Mouse (Mus musculus) skeletal muscle tissue, adult 2 months (tissue): Measurements from ENCODE around the gene Sfxn4.
A peak's percentile ranks its signal among the peaks of the same experiment; 100 is the strongest.

Experiments
- DNase-seq: peaks from one replicate; pipeline ENCODE4 v3.0.0-alpha.2; 2012; ENCODE audit warnings: low read depth, low spot score

The Sfxn4 gene

DNA sequence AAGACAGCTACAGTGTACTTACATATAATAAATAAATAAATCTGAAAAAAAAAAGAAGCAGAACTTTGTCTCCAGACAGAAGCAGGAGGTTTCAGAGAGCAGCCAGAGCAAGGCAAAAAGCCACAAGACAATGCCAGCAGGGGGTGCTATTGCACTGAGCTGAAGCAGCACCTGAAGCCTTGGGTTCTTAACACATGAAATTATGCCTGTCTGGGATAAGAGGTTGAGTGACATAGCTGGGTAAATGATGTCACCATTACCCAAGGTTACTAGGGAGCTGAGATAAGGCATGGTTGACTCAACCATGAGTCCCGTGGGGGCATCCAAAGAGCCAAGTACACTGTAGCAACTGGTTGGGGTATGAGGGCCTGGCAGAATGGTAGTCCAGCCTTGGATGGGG lies 23.5 kb downstream of the Sfxn4 start:
- peak; percentile 44 for DNase-seq

DNA sequence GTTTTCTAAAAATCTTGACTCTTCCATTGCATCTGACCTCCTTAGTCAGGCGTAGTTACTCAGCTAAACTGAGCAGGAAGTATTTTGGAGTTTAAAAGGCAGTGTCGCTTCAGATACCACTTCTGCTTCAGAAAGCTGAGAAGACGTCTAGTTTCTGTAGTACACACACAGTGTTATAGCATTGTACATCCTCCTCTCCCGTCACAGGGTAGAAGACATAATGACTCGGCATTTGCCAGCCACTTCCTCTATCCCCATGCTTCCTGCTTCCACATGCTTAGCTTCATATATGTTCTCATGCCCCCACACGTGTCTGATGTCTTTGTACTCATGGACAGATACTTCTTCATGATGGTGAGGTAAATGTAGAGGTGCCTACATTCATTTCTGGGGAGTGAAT lies 42.6 kb downstream of the Sfxn4 start:
- peak; percentile 4 for DNase-seq

DNA sequence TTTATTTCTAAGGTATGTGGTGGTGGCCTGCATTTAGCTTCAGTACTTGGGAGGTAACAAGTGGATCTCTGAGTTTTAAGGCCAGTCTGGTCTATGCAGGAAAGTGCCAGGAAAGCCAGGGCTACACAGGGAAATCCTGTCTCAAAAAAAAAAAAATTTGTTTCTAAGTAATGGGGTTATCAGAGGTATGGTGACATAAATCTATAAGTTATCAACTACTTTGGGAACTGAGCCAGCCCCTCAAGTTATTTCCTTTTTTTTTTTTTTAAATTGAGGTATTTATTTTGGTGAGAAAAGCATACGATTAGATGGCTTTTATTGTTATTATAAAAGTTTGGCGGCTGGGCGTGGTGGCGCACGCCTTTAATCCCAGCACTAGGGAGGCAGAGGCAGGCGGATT lies 48.1 kb downstream of the Sfxn4 start:
- DNase-seq: no peak

DNA sequence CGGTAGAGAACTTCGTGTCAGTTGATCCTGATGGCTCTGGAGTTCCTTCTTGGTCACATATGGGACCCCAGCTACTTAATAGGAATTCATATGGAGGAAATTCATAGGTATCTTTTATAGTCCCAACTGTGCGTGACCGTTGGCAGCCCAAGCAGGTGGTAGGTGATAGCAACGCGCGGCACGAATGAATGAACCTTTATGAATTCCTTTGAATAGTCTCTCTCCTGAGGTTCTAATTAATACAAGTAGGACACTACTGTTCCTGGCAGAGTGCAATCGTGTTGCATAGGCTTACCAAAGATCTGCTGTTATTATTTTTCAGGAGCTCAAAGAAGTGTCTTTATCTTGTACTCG lies 49.3 kb downstream of the Sfxn4 start:
- peak; percentile 2 for DNase-seq

- peak; percentile 87 for DNase-seq
These were observed 49.9 kb downstream of the Sfxn4 start, which contains the start of gene Fam45a for GRCm38 (mm10) chr19:60811098-60812035. Gene Fam45a (plus strand): TSS chr19:60811585.

- DNase-seq: no peak
These were observed 51.4 kb downstream of the Sfxn4 start for GRCm38 (mm10) chr19:60809927-60810326.

DNA sequence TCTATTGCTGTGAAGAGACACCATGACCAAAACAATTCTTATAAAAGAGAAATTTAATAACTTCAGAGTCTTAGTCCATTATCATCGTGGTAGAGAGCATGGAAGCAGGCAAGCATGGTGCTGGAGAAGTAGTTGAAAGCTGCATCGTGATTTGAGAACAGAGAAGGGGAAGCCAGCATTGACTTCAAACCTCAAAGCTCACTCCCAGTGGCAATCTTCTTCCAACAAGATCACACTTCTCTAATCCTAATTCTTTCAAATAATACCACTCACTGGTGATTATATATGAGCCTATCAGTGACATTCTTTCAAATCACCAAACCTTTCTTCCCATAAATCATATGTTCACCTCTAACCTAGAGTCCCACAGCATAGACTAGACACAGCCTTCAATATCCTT lies 56.4 kb downstream of the Sfxn4 start:
- no peak for DNase-seq

GRCm38 (mm10) chr19:60799867-60800569 lies 61.3 kb downstream of the Sfxn4 start:
- DNase-seq: no peak

DNA sequence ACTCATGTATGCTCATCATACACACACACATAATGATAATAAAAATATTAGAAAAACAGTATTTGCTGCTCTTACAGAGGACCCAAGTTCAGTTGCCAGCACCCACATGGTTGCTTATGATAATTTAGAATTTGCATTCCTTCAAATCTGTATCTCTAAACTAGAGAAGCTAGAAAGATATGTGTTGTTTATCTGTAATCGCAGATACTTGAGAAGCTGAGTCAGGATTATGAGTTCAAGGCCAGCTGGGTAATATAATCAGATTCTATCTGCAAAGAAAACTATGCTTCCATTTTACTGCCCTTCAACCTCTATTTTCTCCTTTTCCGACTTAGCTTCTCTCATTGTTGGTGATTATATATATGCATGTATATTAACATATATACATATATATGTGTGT lies 63.9 kb downstream of the Sfxn4 start:
- DNase-seq: no peak

- DNase-seq: no peak
These were observed 66.0 kb downstream of the Sfxn4 start for GRCm38 (mm10) chr19:60795244-60795643.

DNA sequence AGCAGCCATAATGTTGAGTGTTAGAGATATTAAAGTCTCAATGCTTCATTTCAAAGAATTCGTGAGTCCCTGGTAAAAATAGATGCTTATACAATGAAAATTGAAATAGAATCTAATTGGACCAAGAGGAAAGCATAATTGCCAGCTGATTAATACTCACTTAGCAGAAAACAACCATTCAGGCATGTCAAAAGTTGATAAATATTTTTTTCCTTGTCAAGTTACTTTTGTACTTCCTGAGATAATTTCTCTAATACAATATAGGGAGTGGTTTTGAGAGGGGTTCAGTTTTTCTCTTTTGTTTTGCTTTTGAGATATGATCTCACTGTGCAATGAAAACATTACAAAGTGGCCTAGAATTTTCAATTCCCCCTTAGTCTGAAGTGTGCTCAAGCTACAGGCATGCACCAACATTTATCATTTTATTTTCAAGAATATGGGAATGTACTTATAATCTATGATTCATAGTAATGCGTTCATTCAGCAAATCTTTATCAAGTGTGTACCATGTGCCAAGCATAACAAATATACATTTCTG lies 68.0 kb downstream of the Sfxn4 start:
- no peak for DNase-seq

DNA sequence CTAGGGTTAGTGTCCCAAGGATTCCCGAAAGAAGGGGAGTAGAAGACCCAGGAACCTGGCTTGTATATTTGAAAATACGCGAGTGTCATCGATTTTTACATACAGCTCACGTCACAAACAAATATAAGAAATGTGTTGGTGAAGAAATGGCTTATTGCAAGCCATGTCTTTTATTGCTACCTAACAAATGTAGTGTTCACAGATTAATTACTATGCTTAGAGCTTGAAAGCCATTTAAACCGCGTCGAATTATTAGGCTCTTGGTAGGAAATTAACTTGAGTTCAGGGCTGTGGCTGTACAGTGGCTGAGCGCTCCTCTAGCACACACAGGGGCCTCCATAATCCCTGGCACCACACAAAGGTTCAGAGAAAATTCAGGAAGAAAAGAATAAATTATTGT lies 70.1 kb downstream of the Sfxn4 start:
- no peak for DNase-seq

- DNase-seq: peak; percentile 96
These were observed 70.6 kb downstream of the Sfxn4 start, which contains the start of gene Eif3a for GRCm38 (mm10) chr19:60790551-60791161. Gene Eif3a (minus strand): TSS chr19:60790658.

DNA sequence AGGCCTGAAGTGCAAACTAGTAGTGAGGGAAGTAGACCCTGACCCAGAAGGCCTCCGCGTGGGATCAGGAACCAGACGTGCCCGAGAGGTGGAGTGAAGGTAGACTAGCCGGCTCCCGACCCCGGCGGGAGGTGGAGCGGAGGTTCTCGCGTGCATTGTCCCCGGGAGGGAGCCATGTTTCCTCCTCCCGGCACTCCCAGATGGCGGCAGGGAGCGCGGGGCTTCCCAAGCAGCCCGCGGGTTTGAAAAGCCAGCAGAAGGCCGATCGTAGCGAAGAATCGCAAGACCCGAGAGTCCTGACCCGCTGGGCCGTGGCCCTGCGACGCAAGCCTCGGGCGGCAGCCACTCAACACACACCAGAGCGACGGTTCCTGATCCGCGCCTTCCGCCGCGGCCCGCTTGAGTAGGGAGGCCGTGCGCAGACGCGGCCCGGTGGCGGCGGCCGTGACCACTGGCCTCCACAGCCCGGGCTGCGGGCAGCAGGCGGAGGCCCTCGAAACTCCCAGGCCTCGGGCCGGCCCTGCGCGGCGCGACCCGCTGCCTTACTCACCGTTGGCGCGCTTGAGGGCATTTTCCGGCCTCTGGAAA lies 71.3 kb downstream of the Sfxn4 start:
- DNase-seq: peak; percentile 32

- DNase-seq: no peak
These were observed 71.8 kb downstream of the Sfxn4 start for GRCm38 (mm10) chr19:60789452-60789851.

DNA sequence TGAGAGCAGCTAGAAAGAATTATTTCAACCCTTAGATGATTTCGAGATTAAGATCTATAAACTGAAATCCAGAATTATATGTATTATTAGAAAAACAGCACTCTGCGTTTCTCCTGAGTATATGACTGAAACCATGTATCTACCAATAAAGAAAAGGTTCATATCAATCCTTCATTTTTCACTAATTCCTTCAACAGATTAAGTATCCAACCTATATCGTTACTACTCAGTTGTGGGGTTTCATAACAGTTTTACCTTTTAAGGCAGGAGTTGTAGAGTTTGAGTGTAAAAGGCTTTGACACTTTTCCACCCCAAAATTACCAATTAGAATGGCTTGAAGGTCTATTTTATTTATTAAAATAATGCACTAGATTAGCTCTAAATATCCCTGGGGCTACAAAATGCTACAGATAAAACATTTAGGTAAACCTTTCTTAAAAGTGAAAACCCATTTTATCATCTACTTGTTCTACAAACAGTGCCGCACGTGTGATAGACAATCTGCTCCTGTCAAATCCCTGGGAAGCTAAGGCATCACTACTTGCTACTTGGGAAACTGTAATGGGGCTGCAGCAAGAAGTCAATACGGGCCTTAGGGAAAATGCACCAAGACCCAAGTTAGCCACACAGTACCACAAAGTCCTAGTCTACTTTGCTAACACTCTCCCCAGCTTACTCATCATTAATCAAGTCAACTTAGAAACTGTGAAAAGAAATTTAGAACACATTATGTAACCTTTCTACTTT lies 72.9 kb downstream of the Sfxn4 start:
- no peak for DNase-seq

- DNase-seq: no peak
These were observed 73.7 kb downstream of the Sfxn4 start for GRCm38 (mm10) chr19:60787465-60788150.
